Mouse (Mus musculus) erythroid progenitor cell, adult 5-6 weeks (primary cell): ENCODE results near the gene Atxn2. TPM values are rescaled to one million over a fixed set of nuclear protein-coding genes. Genes with fewer than 3 reads are reported as not detected.

Experiments used
- ATAC-seq: replicated peaks from 2 replicates; pipeline ENCODE4 v1.8.0; 2016; ENCODE audit warnings: moderate number of reproducible peaks, mild to moderate bottlenecking, moderate TSS enrichment, inconsistent platforms; ENCODE audit not compliant: poor library complexity, low FRiP score, severe bottlenecking
- total RNA-seq, 2 experiments: library from RNA; stranded (forward) in 1 of 2; stranded (reverse) in 1 of 2; fragments of 150-400 nt in 1 of 2; fragments of 186-747, 209-891 nt in 1 of 2; gene quantifications; 2 replicates each; pipeline versions ENCODE4 v1.2.3 to v1.2.4; 2015 to 2017; ENCODE audit warnings: low replicate concordance in 2 of 2

The Atxn2 gene
- total RNA-seq, 2 experiments from 2014 or later = 170 to 171 TPM

DNA sequence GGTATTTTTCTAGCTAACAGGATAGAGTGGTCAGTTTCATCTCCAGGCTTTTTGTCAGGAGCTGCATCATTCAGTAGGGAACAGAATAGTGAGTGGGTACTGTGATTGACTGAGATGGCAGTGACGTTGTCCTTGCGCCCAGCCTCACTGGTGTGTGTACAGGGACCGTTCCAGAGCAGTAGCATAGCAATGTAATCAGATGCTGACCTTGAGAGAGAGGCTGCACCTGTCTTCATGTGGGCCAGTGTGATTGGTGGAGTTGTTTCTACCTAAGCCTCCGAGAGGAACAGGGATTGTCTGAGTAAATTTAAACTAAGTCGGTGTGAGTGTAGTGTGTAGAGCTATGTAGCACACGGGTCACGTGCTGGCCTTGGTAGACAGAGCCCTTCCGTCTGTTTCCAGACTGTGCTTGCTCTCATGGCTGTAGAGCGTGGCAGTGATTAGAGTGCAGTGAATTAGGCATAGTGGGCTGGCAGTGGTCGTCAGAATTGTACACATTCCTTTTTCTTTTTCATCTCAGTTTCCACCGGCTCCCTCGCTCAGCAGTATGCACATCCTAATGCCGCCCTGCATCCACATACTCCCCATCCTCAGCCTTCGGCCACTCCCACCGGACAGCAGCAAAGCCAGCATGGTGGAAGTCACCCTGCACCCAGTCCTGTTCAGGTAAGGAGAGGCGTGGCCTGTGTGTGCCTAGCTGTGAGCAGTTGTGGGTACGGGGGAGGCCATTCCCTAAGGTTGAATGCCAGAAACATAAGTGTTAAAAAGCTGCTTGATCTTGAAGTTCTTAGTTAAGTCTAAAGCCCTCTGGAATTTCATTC, 99.4 kb downstream of the Atxn2 start:
- ATAC-seq = no peak

DNA sequence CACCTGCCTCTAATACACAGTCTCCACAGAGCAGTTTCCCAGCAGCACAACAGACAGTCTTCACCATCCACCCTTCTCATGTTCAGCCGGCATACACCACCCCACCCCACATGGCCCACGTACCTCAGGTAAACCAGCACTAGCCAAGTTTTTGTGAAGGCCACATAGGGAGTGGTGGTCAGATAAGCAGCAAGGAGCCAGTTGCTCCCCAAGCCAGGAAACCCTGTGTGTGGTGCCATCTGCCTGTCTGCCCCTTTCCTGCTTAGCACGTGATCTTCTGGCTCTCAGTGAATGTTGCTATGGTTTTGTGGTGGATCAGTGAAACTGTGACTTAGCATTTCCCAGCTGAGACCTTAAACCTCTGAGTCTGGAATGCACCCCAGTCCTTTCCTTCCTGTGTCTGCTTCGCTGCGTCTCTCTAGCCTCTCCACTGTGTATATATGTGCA, 100.4 kb downstream of the Atxn2 start:
- ATAC-seq = no peak

DNA sequence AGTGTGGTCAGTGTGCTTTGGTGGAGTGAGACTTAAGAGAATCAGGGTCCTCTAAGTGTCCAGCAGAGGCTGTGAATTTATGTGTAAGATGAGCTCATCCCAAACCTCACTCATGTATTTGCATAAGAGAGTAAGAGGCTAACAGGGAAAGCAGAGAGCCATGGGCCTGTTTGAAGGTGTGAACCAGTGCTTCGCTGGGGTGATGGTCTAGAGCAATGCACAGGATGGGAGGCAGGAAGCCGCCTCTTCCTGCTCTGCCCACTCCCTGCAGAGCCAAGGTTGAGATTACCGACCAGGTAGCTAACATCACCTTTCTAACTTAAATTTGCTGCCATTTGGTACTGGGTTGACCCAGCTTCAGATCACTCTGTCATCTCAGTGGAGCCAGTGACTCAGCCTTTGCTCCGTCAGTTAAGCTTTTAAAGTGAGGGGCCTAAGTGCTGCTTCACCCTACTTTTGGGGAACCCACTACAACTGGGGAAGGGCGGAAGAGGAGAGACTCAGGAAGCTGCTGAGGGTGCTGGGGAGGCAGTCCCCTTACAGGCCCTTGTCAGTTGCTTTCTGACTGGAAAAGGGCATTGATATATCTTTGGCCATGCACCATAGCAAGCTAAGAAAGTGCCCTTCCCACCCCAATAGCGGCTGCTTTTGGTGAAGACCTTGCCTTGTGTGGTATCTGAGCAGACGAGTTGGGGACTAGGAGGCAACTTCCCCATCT, 101.5 kb downstream of the Atxn2 start:
- ATAC-seq = no peak

- ATAC-seq = no peak
These were observed 102.6 kb downstream of the Atxn2 start for GRCm38 (mm10) chr5:121813744-121814143.

DNA sequence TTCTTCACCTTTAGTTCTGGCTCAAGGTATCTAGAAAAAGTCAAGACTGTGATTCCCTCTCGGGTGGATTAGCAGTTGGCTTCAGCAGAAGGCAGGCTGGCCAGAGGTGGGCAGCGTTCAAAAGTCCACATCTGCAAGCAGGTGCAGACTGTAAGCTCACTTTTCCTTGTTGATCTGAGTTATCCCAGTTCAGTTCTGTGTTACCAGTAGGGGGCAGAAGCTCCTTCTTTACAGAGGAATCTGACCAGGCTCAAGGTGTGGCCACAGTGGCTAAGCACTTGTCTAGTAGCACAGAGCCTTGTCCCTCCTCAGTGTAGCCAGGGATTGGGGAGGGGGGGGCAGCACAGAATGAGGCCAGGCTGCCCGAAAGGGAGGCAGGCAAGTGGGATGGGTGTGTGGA, 103.9 kb downstream of the Atxn2 start:
- ATAC-seq = no peak

DNA sequence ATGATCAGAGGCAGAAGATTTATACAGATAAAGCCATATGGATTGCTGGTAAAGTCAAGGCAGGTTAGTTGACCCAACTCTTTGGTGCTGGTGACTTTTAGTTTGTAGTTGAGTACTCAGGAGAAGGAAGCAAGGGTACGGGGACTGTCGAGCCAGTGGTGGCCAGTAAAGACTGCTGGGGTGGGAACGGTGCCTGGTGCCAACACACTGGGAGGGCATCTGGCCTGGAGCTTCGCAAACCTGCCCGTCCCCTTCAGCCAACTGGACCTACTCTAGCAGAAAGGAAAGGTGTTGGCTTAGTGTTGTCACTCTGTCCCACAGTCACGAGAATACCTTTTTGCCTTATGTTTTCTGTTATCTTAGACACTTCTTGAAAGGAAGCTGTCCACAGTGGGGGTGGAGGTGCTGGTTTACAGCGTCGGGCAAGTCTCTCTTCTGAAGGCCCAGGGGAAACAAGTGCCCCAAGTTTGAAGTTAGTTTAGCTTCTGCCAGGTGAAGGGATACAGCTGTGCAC, 104.8 kb downstream of the Atxn2 start:
- no peak for ATAC-seq

GRCm38 (mm10) chr5:121816611-121817010, 105.5 kb downstream of the Atxn2 start:
- ATAC-seq = no peak

DNA sequence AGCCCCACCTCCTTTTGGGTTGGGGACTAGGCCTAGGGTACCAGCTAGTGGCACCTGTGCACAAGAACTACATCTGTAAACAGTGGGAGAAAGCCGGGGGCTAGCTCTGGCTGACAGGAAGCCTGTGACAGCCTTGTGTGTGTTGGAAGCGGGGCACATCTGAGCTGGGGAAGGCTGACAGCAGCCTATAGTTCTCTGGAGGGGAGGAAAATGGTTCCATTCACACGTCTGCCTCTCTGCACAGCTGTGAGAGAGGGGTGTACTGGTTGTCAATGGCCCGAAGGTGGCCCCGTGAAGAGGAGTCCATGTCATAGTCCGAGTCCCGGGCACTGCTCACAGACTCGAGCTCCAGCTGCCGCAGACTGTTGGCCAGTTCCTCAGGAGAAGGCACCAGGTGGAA, 106.4 kb downstream of the Atxn2 start:
- ATAC-seq = no peak

- no peak for ATAC-seq
These were observed 107.3 kb downstream of the Atxn2 start for GRCm38 (mm10) chr5:121818401-121818800.

DNA sequence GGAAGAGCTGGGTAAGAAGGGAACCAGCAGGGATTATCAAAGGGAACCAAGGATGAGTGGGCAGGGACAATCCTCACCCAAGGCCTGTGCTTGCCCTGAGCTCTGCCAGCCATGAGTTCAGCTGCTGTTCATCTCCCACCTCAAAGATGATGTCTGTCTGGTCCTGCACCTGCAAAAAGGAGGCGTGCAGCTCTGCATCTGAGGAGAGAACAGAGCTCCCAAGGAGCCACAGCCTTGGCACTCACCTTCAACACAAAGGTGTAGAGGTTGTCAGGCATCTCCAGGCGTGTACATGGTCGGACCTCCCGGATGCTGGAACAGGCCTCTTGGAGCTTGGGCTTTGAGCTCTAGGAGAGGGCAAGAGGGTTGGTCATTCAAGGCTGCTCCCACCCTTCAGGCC, 107.7 kb downstream of the Atxn2 start:
- no peak for ATAC-seq

DNA sequence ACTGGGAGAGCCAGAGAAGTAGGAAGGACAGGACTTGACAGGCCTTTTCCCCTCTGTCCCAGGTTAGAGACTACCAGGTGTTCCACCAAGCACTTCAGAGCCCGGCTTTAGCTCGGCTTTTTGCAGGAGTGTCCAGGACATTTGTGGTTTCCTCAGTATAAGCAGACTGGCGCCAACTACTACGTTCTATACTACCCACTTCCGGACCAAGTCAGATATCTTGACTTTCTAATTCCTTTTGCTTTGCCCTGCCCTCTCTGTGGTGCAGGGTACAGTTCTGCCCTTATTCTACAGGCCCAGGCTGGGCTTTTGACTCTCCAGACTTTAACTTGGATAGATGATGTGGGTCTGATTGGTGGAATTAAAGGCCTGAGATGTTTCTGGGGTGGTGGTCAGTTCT, 108.4 kb downstream of the Atxn2 start:
- no peak for ATAC-seq

- no peak for ATAC-seq
These were observed 109.0 kb downstream of the Atxn2 start for GRCm38 (mm10) chr5:121820161-121820560.

- no peak for ATAC-seq
These were observed 109.5 kb downstream of the Atxn2 start for GRCm38 (mm10) chr5:121820657-121821056.

- no peak for ATAC-seq
These were observed 110.0 kb downstream of the Atxn2 start for GRCm38 (mm10) chr5:121821116-121821515.

DNA sequence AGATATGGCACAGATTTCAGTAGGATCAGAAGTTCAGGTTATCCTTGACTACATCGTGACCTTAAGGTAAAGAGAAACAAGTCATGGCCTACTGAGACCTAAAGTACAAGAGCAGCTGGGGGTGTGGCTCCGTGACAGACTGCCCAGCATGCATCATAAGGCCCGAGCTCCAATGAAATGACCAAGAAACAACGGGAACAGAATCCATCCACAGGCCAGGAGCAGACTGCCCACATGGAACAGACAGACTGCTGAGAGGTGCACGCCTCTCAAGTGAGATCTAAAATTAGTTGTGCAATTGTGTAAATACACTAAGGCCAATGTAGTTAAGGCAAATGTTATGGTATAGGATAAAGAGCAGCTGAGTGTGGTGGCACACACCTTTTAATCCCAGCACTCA, 110.4 kb downstream of the Atxn2 start:
- no peak for ATAC-seq

GRCm38 (mm10) chr5:121822786-121823505, 111.8 kb downstream of the Atxn2 start:
- ATAC-seq = no peak

DNA sequence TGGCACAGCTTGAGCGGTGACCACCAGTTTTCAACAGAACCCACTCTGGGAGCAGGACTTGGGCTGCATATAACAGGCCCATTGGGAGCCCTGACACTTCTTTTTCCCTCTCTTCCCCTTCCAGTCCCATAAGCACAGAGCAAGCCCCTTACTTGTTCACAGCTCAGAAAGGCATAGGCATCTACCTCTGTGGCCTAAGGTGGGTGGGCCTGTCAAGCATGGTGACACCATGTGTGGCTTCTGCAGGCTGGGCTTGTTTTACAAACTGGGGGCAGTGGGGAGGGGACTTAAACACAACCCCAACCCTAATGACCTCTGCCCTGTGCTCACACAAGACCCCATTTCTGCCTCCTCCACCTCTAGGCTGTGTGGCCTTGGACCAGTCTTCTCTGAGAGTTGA, 112.5 kb downstream of the Atxn2 start:
- ATAC-seq = no peak

DNA sequence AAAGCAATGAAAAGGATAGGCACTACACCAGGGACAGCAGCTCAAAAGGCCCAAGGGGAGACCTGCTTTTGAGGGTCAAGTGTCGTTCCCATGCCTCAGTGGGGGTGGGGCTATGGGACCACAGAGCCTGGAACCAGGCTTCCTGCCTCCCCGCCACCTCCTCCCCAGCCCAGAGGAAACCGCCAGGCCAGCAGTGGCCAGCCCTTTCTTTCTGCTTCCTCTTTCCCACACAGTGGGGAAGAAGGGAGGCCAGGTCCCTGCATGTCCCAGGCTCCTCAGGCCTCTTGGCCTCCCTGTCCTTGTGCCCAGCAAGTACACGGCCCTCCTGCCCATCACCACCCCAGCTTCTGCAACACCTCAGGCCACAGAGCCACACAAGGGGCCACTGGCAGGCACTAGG, 113.0 kb downstream of the Atxn2 start:
- ATAC-seq = no peak

DNA sequence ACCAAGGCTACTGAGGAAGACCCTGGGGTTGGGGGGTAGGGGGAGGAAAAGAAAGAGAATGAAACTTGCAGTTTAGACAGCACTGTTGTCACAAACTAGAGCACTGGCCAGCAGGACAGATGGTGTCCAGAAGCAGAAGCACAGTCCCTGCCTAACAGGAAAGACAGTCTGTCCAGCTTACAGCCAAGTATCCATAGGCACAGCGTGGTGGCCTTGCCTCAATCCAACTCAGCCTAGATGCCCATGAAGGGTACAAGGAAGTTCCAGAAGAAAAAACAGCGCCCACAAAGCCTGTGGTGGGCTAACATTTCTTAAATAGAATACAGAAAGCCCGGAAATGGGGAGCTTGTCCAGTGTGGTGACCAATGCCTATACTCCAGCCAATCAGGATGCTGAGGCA, 114.5 kb downstream of the Atxn2 start:
- no peak for ATAC-seq

- no peak for ATAC-seq
These were observed 116.7 kb downstream of the Atxn2 start for GRCm38 (mm10) chr5:121827876-121828275.
